Mouse (Mus musculus) right cerebral cortex, adult 2 months (tissue): ENCODE measurements around the gene Rab30.
"Not testable (repeated sequence)": the region's sequence is repeated elsewhere in the genome, so short reads cannot be mapped to it uniquely, and the experiment has no call there.

Source experiments
- DNase-seq, 2 experiments: peaks; one replicate each; pipeline ENCODE4 v3.0.0; 2021 to 2022; ENCODE audit warnings: low spot score in 2 of 2

Rab30 gene

GRCm38 (mm10) chr7:92741152-92741860 is at the start of gene Rab30:
Gene Rab30, plus strand, starts transcription at chr7:92741603.
- peak; percentile 93 to 96 for DNase-seq

GRCm38 (mm10) chr7:92696395-92696794 is 45.0 kb upstream of the Rab30 start:
- DNase-seq, result no peak

GRCm38 (mm10) chr7:92698770-92699169 is 42.6 kb upstream of the Rab30 start:
- DNase-seq, result no peak

DNA sequence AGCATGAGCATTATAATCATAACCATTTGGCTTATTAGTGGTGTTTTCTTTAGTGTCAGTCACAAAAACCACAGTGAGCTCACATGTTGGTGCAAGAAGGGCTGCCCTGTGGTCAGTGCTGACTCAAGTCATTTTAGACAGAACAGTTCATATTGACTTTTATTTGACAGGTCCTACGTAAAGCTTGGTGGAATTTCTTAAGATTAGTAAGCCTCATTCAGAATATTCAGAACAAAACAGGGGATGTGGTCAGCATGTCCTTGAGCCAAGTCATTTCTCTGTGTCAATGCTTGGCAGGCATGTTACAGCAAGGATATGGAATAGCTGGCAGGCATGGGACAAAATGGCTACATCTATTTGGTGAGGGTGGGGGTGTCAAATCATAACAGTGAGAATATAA is 37.7 kb upstream of the Rab30 start:
- DNase-seq, result no peak

GRCm38 (mm10) chr7:92705534-92705933 is 35.9 kb upstream of the Rab30 start:
- DNase-seq, result no peak

GRCm38 (mm10) chr7:92706711-92707110 is 34.7 kb upstream of the Rab30 start:
- DNase-seq, result peak in 1 of 2 experiments; percentile 24

DNA sequence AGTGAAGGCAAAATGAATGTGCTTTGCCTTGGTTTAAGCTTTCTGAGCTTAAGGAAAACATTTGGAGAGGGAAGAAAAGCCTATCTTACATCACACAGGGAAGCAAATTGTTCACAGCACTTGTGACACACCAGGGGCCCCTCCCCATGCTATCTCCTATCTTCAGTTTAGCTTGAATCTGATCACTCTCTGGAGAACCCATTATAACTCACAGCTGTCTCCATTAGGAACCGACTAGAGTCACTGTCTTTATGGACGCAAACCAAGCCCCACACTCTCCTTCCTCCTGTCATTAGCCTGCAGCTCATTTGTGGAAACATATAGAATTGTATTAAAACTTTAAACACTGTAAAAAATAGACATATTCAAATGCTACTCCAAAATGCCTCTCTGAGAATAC is 31.8 kb upstream of the Rab30 start:
- DNase-seq, result no peak

DNA sequence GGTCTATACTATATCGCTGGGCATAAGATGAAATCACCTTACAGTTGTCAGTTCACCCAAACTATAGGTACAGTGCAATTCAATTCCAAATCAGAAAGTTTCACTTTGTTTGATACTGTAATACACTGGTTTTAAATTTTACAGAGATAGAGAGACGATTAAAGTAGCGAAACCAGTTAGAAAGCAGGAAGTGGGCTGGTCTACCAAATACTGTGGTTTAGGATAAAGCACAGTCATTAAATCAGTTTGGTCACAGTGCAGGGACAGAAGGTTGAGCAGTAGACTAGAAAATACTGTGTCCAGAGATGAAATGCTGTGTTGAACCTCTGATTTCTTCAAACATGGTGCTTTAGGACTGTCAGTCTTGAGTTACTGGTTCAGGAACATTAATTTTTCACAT is 29.8 kb upstream of the Rab30 start:
- DNase-seq, result no peak

DNA sequence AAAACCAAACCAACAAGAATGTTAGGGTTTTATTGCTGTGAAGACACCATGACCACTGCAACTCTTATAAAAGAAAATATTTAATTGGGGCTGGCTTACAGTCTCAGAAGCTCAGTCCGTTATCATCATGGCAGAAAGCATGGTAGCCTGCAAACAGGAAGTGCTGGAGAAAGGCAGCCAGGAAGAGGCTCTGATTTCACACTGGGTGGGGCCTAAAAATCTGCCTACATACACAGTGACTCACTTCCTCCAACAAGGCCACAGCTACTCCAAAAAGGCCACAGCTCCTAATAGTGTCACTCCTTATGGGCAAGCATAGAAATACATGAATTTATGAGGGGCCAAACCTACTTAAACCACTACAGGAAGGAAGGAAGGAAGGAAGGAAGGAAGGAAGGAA is 26.3 kb upstream of the Rab30 start:
- no peak for DNase-seq

GRCm38 (mm10) chr7:92720156-92720905 is 21.1 kb upstream of the Rab30 start:
- no peak for DNase-seq

GRCm38 (mm10) chr7:92723750-92724149 is 17.7 kb upstream of the Rab30 start:
- no peak for DNase-seq

GRCm38 (mm10) chr7:92724261-92724660 is 17.1 kb upstream of the Rab30 start:
- DNase-seq, result no peak

DNA sequence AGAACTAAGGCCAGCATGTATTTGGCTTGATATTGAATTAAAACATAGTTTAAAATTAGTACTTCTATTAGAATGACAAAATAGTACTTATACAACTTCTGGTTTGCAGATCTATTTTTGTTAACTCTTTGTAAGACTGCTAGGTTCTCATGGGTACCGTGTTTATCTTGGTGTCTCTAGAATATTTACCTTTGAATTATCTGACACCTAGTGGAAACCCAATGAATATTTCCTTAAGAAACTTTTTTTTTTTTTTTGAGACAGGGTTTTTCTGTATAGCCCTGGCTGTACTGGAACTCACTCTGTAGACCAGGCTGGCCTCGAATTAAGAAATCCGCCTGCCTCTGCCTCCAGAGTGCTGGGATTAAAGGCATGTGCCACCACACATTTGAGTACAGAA is 11.8 kb upstream of the Rab30 start:
- DNase-seq, result not testable (repeated sequence)

DNA sequence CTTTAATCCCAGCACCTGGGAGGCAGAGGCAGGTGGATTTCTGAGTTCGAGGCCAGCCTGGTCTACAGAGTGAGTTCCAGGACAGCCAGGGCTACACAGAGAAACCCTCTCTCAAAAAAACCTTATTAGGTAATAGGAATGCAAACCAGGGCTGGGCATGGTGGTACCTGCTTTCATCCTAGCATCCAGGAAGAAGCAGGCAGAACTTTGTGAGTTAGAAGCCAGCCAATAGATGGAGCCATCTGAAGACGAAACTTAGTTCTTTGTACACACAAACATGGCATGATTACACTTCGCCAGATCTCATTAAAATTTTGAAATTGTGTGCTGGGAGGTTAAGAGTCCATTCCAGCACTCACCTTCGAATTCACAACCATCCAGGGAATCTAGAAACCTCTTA is 10.9 kb upstream of the Rab30 start:
- no peak for DNase-seq

- no peak for DNase-seq
Measured at GRCm38 (mm10) chr7:92730959-92731358, 10.4 kb upstream of the Rab30 start.

DNA sequence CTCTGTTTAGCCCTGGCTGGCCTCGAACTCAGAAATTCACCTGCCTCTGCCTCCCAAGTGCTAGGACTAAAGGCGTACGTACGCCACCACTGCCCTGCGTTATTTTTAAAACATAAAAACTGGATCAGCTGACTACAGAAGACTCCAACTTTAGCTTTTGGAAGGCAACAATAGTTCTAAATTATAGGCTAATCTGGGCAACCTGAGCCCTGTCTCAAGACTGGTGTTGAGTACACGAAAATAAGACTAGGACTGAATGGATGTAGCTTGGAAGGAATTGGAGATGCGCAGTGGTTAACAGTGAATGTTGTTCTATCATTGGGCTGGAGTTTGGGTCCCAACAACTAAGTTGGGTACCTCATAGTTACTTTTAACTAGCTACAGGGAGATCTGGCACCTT is 9.3 kb upstream of the Rab30 start:
- DNase-seq, result no peak

- DNase-seq, result no peak
Measured at GRCm38 (mm10) chr7:92737560-92737959, 3.8 kb upstream of the Rab30 start.

DNA sequence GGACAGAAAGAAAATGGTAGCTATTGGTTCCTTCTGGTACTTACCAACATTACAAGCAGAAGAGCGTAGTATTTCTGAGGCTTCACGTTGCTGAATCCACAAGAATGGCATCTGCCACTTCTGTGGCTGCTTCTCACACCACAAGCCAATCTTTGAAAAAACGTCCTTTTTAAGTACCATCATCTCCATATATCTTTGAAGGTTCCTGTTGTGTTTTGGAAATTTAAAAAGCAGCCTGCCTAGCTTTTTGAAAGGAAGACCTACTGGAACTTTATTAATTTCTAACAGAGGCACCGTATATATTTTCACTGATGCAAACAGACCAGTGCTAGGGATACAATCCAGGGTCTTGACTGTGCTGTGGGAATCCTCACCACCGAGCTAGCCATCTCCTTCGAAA is 1.4 kb upstream of the Rab30 start:
- DNase-seq, result no peak

GRCm38 (mm10) chr7:92740411-92741115 is 840 bp upstream of the Rab30 start:
- DNase-seq, result no peak

GRCm38 (mm10) chr7:92741861-92742249 is 452 bp downstream of the Rab30 start:
- DNase-seq, result no peak

DNA sequence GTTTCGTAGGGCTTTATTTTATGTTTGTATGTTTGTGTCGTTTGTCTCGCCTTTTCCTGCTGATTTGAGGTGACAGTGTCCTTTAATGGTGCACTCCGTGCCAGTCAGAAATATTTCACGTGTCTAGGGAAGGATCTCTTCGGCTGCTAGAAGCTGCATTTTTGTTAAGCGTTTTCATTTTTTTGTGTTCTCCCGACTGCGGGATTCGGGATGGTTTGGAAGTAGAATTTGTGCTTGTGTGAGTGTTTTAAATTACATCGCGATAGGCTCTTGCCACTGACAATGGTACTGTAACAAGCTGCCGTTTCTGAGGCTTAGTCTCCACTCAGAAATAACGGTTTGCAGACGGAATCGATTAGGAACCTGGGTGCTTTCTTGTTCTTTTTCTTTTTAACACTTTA is 938 bp downstream of the Rab30 start:
- DNase-seq, result peak in 1 of 2 experiments; percentile 37

GRCm38 (mm10) chr7:92742774-92743173 is 1.4 kb downstream of the Rab30 start:
- DNase-seq, result no peak

DNA sequence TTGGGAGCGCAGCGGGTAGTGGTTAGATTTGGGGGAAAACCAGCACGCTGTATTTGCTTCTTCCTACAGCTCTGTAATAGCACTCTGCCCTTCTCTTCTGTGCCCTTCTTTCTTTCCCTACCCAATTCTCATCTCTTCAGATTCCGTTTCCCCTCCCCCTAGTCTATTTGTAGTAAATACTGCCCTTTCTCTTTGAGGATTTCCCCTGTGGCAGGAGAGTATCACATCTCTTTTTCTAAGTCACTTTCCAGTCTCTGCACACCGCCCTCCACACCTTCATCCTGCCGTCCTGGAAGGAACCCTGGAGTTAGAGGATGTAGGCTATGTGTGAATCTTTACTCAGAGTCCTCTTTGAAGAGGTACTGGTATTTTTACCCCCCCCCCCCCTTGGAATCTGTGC is 1.9 kb downstream of the Rab30 start:
- no peak for DNase-seq
